Mouse (Mus musculus): Measurements from ENCODE around the gene Gm14288. TPM values are rescaled to one million over a fixed set of nuclear protein-coding genes. Genes with fewer than 3 reads are reported as not detected.
"Not testable (repeated sequence)": the region's sequence is repeated elsewhere in the genome, so short reads cannot be mapped to it uniquely, and the experiment has no call there.

Gene Gm14288
- 10 to 100 TPM; 18.0 to 21.0 TPM for total RNA-seq (2021)
- 1.2 and 4.0 TPM in 2 replicates for polyA plus RNA-seq (2012; rRNA removed)
- long read RNA-seq, partial matches to known transcripts, result 0 of 3 reads
- long read RNA-seq, other reads (novel, unspliced or antisense), result 2 of 3 reads

GRCm38 (mm10) chr2:175800993-175801392 is at the start of gene Gm14288:
Gm14288 (minus strand) TSS chr2:175801093.
- no CpG with 5 or more reads among the region's 6 CpGs for WGBS
- H3K36me3 ChIP-seq (ENCODE audit: control insufficient read depth, insufficient read depth, low read length); H3K9ac ChIP-seq (ENCODE audit: low read depth, low read length); H3K27me3 ChIP-seq (ENCODE audit: control insufficient read depth, insufficient read depth, low read length); DNase-seq; H3K79me2 ChIP-seq (replicated peaks; ENCODE audit: control insufficient read depth, insufficient read depth, low read length); intact Hi-C loops (cut with DNase I); H3K4me3 ChIP-seq; H3K4me1 ChIP-seq (ENCODE audit: control insufficient read depth, insufficient read depth, low read length); H3K27ac ChIP-seq: not testable (repeated sequence)

DNA sequence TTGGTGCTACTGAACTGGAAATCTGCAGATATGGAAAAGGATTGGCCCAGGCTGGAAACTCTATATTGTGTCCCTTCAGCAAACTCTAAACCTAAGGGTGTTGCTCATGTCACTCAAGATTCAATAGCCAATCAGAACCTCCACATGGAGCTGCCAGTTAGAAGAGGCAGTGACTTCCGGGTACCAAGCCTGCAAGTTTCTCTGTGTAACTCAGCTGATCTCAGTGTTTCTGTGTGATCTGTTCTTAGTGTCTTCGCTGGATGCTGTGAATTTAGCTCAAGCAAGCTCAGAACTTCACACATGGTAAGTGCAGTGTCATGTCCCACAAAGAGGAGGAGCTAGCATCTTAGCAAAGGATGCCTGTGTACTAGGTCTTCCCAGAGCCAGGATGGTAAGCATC is 59.7 kb downstream of the Gm14288 start, which contains the start of gene Gm2007:
Gene Gm2007 (plus strand): TSS at position 301 of the 400 bp plus-strand sequence.
- H3K79me2 ChIP-seq (replicated peaks; ENCODE audit: control insufficient read depth, insufficient read depth, low read length); H3K4me1 ChIP-seq (ENCODE audit: control insufficient read depth, insufficient read depth, low read length); H3K36me3 ChIP-seq (ENCODE audit: control insufficient read depth, insufficient read depth, low read length); DNase-seq; H3K27ac ChIP-seq; H3K4me3 ChIP-seq; intact Hi-C loops (cut with DNase I); H3K9ac ChIP-seq (ENCODE audit: low read depth, low read length); H3K27me3 ChIP-seq (ENCODE audit: control insufficient read depth, insufficient read depth, low read length): not testable (repeated sequence)
- WGBS, result no CpG with 5 or more reads among the region's 2 CpGs

Other genes with a start within 250 kb of the Gm14288 start
- not detected for gene Gm11007, start 157.1 kb downstream of the Gm14288 start, total RNA-seq (2021)
- gene Gm11007, start 157.1 kb downstream of the Gm14288 start, polyA plus RNA-seq (2012; rRNA removed), result not detected in 2 replicates
- 1 to 10 TPM in 1 of 2 experiments, not detected in 1; 4.3 TPM for gene Zfp969, start 97.4 kb downstream of the Gm14288 start, total RNA-seq (2021)
- gene Zfp969, start 97.4 kb downstream of the Gm14288 start, polyA plus RNA-seq (2012; rRNA removed), result not detected in 2 replicates
- gene Gm2007, start 59.6 kb downstream of the Gm14288 start, total RNA-seq (2021), result not detected
- gene Gm2007, start 59.6 kb downstream of the Gm14288 start, polyA plus RNA-seq (2012; rRNA removed), result not detected in 2 replicates
- 10 to 100 TPM; 16.1 to 16.9 TPM for gene Gm6710, start 68.1 kb upstream of the Gm14288 start, total RNA-seq (2021)
- gene Gm6710, start 68.1 kb upstream of the Gm14288 start, polyA plus RNA-seq (2012; rRNA removed), result 0.59 and 1.6 TPM in 2 replicates
- gene Zfp966, start 130.0 kb upstream of the Gm14288 start, total RNA-seq (2021), result 10 to 100 TPM; 13.3 to 16.8 TPM
- 0.86 and 1.6 TPM in 2 replicates for gene Zfp966, start 130.0 kb upstream of the Gm14288 start, polyA plus RNA-seq (2012; rRNA removed)
- gene Gm2026, start 164.2 kb upstream of the Gm14288 start, total RNA-seq (2021), result 10 to 100 TPM; 16.3 to 18.6 TPM
- gene Gm2026, start 164.2 kb upstream of the Gm14288 start, polyA plus RNA-seq (2012; rRNA removed), result 1.3 TPM in 1 of 2 replicates, not detected in the other

All from heart, adult 2 months (tissue).